Mouse (Mus musculus): ENCODE data around the gene Elobl. TPM values are rescaled to one million over a fixed set of nuclear protein-coding genes. Genes with fewer than 3 reads are reported as not detected.
A peak's percentile ranks its signal among the peaks of the same experiment; 100 is the strongest.

Gene Elobl
- polyA plus RNA-seq, 1 experiment from 2014 or later, result not detected

DNA sequence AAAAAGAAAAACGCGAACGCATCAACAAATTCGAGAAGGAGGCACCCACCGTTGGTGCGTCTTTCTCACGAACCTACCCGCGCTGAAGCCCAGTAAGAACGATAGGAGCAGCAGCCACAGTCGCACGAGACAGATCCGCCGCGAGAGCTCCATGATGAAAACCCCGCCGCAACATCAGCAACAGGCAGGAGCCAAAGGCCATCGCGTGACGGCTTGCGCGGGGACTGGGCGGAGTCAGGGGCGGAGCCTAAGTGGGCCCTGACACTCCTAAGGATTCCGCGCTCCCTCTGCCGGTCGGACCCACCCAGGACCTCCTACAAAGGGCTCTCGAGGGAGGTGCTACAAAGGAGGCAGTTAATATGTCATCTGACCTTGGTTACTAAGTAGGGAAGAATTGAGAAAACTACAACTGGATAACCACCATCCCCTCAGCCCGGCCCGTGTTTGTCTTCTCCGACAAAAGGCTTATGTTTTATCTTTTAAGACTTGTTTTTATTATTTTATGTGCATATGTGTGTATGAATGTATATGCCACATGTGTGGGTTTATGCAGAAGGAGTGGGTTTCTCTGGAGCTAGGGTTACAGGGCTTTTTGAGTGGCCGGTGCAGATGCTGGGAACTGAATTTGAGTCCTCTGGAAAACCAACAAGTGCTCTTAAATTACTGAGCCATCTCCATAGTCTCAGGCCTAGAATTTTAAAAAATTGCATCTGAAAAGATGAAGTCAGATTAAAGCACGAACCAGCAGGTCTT lies 11.3 kb downstream of the Elobl start, which contains the start of gene Scpep1:
Gene Scpep1 (minus strand): TSS at position 249 of the 753 bp plus-strand sequence.
- 4% methylated on average over 34 of the region's 34 CpGs for WGBS
- H3K9ac ChIP-seq (ENCODE audit: low read depth, low read length), result peak within 1 kb of the TSS; percentile 38; the same call in 1 of the 2 replicates
- no peaks in the 10 kb centered on the region for H3K9me3 ChIP-seq (ENCODE audit: control insufficient read depth)
- no peaks in the 10 kb centered on the region for H3K4me1 ChIP-seq (replicated peaks; ENCODE audit: control insufficient read depth, insufficient read depth, low read length)
- H3K36me3 ChIP-seq (ENCODE audit: control insufficient read depth, insufficient read depth), result no peaks in the 10 kb centered on the region; the same call in 1 of the 2 replicates
- ATAC-seq, result peak; percentile 96
- peak within 1 kb of the TSS; percentile 55 for H3K4me3 ChIP-seq (ENCODE audit: low read depth, low read length)
- no peaks in the 10 kb centered on the region for H3K27me3 ChIP-seq (replicated peaks; ENCODE audit: control insufficient read depth, insufficient read depth, low read length)
- H3K27ac ChIP-seq (ENCODE audit: low read depth, low read length), result peak within 1 kb of the TSS; percentile 76
- H3K4me2 ChIP-seq (replicated peaks; ENCODE audit: low read depth), result peak within 1 kb of the TSS; percentile 66
- peak; percentile 90 for TF ChIP-seq CTCF (IDR thresholded peaks at IDR 0.05; ENCODE audit: low read depth)

- 0% methylated on average over 4 of the region's 4 CpGs for WGBS
- Histone ChIP-seq H3K27ac (ENCODE audit: low read depth, low read length) (peak overlapping the region; percentile 76), H3K4me1 (replicated peaks; ENCODE audit: control insufficient read depth, insufficient read depth, low read length) (no peaks in the 10 kb centered on the region), H3K36me3 (ENCODE audit: control insufficient read depth, insufficient read depth) (no peaks in the 10 kb centered on the region; the same call in 1 of the 2 replicates), H3K4me3 (ENCODE audit: low read depth, low read length) (peak overlapping the region; percentile 55), H3K9me3 (ENCODE audit: control insufficient read depth) (no peaks in the 10 kb centered on the region), H3K4me2 (replicated peaks; ENCODE audit: low read depth) (peak overlapping the region; percentile 66), H3K27me3 (replicated peaks; ENCODE audit: control insufficient read depth, insufficient read depth, low read length) (no peaks in the 10 kb centered on the region), H3K9ac (ENCODE audit: low read depth, low read length) (peak overlapping the region; percentile 38; the same call in 1 of the 2 replicates)
- TF ChIP-seq CTCF (IDR thresholded peaks at IDR 0.05; ENCODE audit: low read depth), result no peak
- peak; percentile 76 for ATAC-seq
These were observed 11.9 kb downstream of the Elobl start for GRCm38 (mm10) chr11:88954803-88955202.

DNA sequence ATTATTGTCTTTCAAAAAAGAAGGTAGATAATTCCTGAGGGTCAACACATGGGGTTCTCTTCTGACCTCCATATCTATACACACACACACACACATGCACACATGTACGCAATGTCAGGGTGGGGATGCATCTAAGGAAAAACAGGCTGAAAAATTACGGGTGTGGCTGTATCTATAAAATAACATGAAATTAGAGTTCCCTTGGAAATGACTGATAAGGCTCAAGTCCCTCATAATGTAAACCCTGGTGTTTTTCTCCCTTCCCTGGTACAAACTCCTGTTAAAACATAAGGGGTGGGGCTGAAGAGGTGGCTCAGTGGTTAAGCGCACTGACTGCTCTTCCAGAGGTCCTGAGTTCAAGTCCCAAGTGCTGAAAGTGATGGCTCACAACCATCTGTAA lies 13.1 kb downstream of the Elobl start:
- no peaks in the 10 kb centered on the region; the same call in 1 of the 2 replicates for H3K36me3 ChIP-seq (ENCODE audit: control insufficient read depth, insufficient read depth)
- ATAC-seq, result no peak
- no peak overlapping the region for H3K9ac ChIP-seq (ENCODE audit: low read depth, low read length)
- no peaks in the 10 kb centered on the region for H3K4me1 ChIP-seq (replicated peaks; ENCODE audit: control insufficient read depth, insufficient read depth, low read length)
- H3K9me3 ChIP-seq (ENCODE audit: control insufficient read depth), result no peaks in the 10 kb centered on the region
- WGBS, result 59% methylated on average over 3 of the region's 3 CpGs
- no peaks in the 10 kb centered on the region for H3K27me3 ChIP-seq (replicated peaks; ENCODE audit: control insufficient read depth, insufficient read depth, low read length)
- peak overlapping the region; percentile 66 for H3K4me2 ChIP-seq (replicated peaks; ENCODE audit: low read depth)
- no peak overlapping the region for H3K4me3 ChIP-seq (ENCODE audit: low read depth, low read length)
- H3K27ac ChIP-seq (ENCODE audit: low read depth, low read length), result no peak overlapping the region
- TF ChIP-seq CTCF (IDR thresholded peaks at IDR 0.05; ENCODE audit: low read depth), result no peak

- TF ChIP-seq CTCF (IDR thresholded peaks at IDR 0.05; ENCODE audit: low read depth), result no peak
- no peaks in the 10 kb centered on the region for H3K27me3 ChIP-seq (replicated peaks; ENCODE audit: control insufficient read depth, insufficient read depth, low read length)
- ATAC-seq, result no peak
- WGBS, result 92% methylated on average over 5 of the region's 5 CpGs
- no peak overlapping the region for H3K27ac ChIP-seq (ENCODE audit: low read depth, low read length)
- H3K9me3 ChIP-seq (ENCODE audit: control insufficient read depth), result no peaks in the 10 kb centered on the region
- H3K4me2 ChIP-seq (replicated peaks; ENCODE audit: low read depth), result no peak overlapping the region; the same call in 1 of the 2 replicates
- H3K9ac ChIP-seq (ENCODE audit: low read depth, low read length), result no peak overlapping the region
- peaks cover under 1% of the 10 kb centered on the region; the same call in 1 of the 2 replicates for H3K36me3 ChIP-seq (ENCODE audit: control insufficient read depth, insufficient read depth)
- no peak overlapping the region for H3K4me3 ChIP-seq (ENCODE audit: low read depth, low read length)
- no peaks in the 10 kb centered on the region for H3K4me1 ChIP-seq (replicated peaks; ENCODE audit: control insufficient read depth, insufficient read depth, low read length)
These were observed 14.6 kb downstream of the Elobl start for GRCm38 (mm10) chr11:88952117-88952516.

DNA sequence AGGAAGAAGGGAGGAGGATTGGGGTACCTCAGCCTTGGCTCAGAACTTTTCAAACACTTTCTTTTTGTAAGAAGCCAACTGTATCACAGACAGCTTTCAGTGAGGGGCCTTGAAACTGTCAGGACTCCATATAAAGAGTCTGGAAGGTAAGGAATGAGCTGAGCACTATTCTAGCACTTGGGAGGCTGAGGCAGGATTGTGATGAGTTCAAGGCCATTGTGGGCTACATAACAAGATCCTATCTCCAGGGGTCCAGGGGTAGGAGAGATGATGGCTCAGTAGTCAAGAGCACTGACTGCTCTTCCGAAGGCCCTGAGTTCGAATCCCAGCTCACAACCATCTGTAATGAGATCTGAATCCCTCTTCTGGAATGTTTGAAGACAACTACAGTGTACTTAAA lies 15.2 kb downstream of the Elobl start:
- Histone ChIP-seq H3K4me1 (replicated peaks; ENCODE audit: control insufficient read depth, insufficient read depth, low read length) (no peaks in the 10 kb centered on the region), H3K27me3 (replicated peaks; ENCODE audit: control insufficient read depth, insufficient read depth, low read length) (no peaks in the 10 kb centered on the region), H3K9me3 (ENCODE audit: control insufficient read depth) (no peaks in the 10 kb centered on the region), H3K27ac (ENCODE audit: low read depth, low read length) (no peak overlapping the region), H3K4me2 (replicated peaks; ENCODE audit: low read depth) (no peak overlapping the region), H3K36me3 (ENCODE audit: control insufficient read depth, insufficient read depth) (peaks cover 6% of the 10 kb centered on the region), H3K9ac (ENCODE audit: low read depth, low read length) (no peak overlapping the region), H3K4me3 (ENCODE audit: low read depth, low read length) (no peak overlapping the region)
- ATAC-seq, result no peak
- 93% methylated on average over 2 of the region's 2 CpGs for WGBS
- TF ChIP-seq CTCF (IDR thresholded peaks at IDR 0.05; ENCODE audit: low read depth), result no peak

GRCm38 (mm10) chr11:88950640-88951250 lies 16.0 kb downstream of the Elobl start:
- H3K36me3 ChIP-seq (ENCODE audit: control insufficient read depth, insufficient read depth), result peaks cover 13% of the 10 kb centered on the region
- ATAC-seq, result no peak
- H3K4me1 ChIP-seq (replicated peaks; ENCODE audit: control insufficient read depth, insufficient read depth, low read length), result no peaks in the 10 kb centered on the region
- no peak overlapping the region for H3K9ac ChIP-seq (ENCODE audit: low read depth, low read length)
- H3K4me3 ChIP-seq (ENCODE audit: low read depth, low read length), result no peak overlapping the region
- no peak overlapping the region for H3K4me2 ChIP-seq (replicated peaks; ENCODE audit: low read depth)
- H3K27ac ChIP-seq (ENCODE audit: low read depth, low read length), result no peak overlapping the region
- 72% methylated on average over 13 of the region's 13 CpGs for WGBS
- no peaks in the 10 kb centered on the region for H3K9me3 ChIP-seq (ENCODE audit: control insufficient read depth)
- H3K27me3 ChIP-seq (replicated peaks; ENCODE audit: control insufficient read depth, insufficient read depth, low read length), result no peaks in the 10 kb centered on the region
- no peak for TF ChIP-seq CTCF (IDR thresholded peaks at IDR 0.05; ENCODE audit: low read depth)

Measured in intestine, postnatal 0 days (tissue).